Mouse (Mus musculus): ENCODE results near the gene Ccdc97.

GRCm38 (mm10) chr7:25738277-25738676 lies 19.4 kb upstream of the Ccdc97 start:
- no peak for TF ChIP-seq CTCF (IDR thresholded peaks at IDR 0.05)
- no peak for TF ChIP-seq EP300 (IDR thresholded peaks at IDR 0.05)
